Mouse (Mus musculus) megakaryocyte, embryonic 14.5 days (primary cell): ENCODE results near the gene Zdhhc14. TPM values are rescaled to one million over a fixed set of nuclear protein-coding genes. Genes with fewer than 3 reads are reported as not detected.
A peak's percentile ranks its signal among the peaks of the same experiment; 100 is the strongest.

ENCODE experiments used
- H3K27me3 ChIP-seq: replicated peaks from 2 replicates; pipeline ENCODE3; 2012; ENCODE audit warnings: inconsistent platforms
- H3K36me3 ChIP-seq: replicated peaks from 2 replicates; pipeline ENCODE3; 2012; ENCODE audit warnings: low read length, inconsistent platforms, mixed read lengths
- H3K4me1 ChIP-seq: 2 replicates; pipeline ENCODE4 v1.6.1; 2012; ENCODE audit warnings: inconsistent platforms
- H3K4me3 ChIP-seq: replicated peaks from 2 replicates; pipeline ENCODE3; 2012; ENCODE audit warnings: moderate library complexity, mild to moderate bottlenecking, inconsistent platforms
- H3K9me3 ChIP-seq: 2 replicates; pipeline ENCODE4 v1.6.1; 2012; ENCODE audit warnings: inconsistent platforms
- FLI1 ChIP-seq: IDR thresholded peaks from 2 replicates; pipeline ENCODE4 v1.6.1; 2012; ENCODE audit warnings: low read length, inconsistent platforms, mixed read lengths
- GATA1 ChIP-seq: IDR thresholded peaks from 3 replicates; pipeline ENCODE4 v1.6.1; 2012; ENCODE audit warnings: mixed read lengths, low read length, inconsistent platforms, borderline replicate concordance
- polyA plus RNA-seq: library from polyadenylated mRNA; stranded (reverse); fragments of >175 nt; gene quantifications from 2 replicates; pipeline ENCODE4 v1.2.3, GENCODE M21; 2012; ENCODE audit warnings: low replicate concordance; ENCODE audit not compliant: insufficient read depth

Zdhhc14 gene
- polyA plus RNA-seq, 1 experiment: 8.5 TPM

DNA sequence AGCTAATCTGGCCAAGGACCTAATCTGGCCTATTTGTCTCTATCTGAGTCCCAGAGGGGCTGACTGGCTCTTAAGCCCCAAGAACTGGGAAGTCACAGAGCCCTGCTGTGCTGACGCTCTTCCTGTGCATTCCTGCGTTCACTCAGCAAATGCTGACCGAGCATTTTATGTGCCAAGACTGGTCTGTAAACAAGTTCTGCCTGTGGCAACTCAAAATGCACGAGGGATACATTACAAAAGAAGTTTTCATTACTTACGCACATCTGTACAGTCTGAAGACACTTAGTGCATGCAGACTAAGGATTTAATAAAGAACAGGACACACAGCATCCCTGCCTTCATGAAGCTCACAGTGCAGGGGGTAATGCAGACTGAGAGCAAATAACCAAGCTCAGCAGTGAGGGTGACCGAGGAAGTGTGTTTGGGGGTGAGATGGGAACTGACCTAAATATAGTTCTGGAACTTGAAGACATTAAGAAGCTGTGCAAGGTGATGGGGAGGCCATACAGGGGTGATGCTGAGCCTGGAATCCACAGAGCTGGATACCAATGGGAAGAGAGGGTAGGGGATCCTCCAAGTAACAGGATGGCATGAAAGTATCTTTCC, 99.3 kb downstream of the Zdhhc14 start:
- no peaks in the 10 kb centered on the region for H3K36me3 ChIP-seq
- peaks cover 15% of the 10 kb centered on the region for H3K27me3 ChIP-seq
- peaks cover 12% of the 10 kb centered on the region; the same call in 1 of the 2 replicates for H3K9me3 ChIP-seq
- H3K4me1 ChIP-seq: peaks cover 16% of the 10 kb centered on the region
- TF ChIP-seq GATA1: no peak
- TF ChIP-seq FLI1: no peak
- no peak overlapping the region for H3K4me3 ChIP-seq

GRCm38 (mm10) chr17:5593071-5593470, 100.7 kb downstream of the Zdhhc14 start:
- peaks cover 22% of the 10 kb centered on the region for H3K27me3 ChIP-seq

GRCm38 (mm10) chr17:5595068-5595467, 102.7 kb downstream of the Zdhhc14 start:
- Histone ChIP-seq H3K4me3 (no peak overlapping the region), H3K36me3 (no peaks in the 10 kb centered on the region), H3K9me3 (0 out of 2 replicates have a peak, but pooled peaks cover 5% of the 10 kb centered on the region), H3K4me1 (peaks cover 17% of the 10 kb centered on the region), H3K27me3 (peaks cover 23% of the 10 kb centered on the region)
- TF ChIP-seq GATA1 (no peak), FLI1 (no peak)

More at GRCm38 (mm10) chr17:5593071-5593470, 100.7 kb downstream of the Zdhhc14 start:
- Histone ChIP-seq H3K4me3 (no peak overlapping the region), H3K4me1 (peaks cover 17% of the 10 kb centered on the region), H3K9me3 (0 out of 2 replicates have a peak, but pooled peaks cover 5% of the 10 kb centered on the region), H3K36me3 (no peaks in the 10 kb centered on the region)
- TF ChIP-seq FLI1: no peak
- no peak for TF ChIP-seq GATA1

GRCm38 (mm10) chr17:5596490-5596889, 104.1 kb downstream of the Zdhhc14 start:
- TF ChIP-seq GATA1 (no peak), FLI1 (no peak)
- no peak overlapping the region for H3K4me3 ChIP-seq
- peaks cover 17% of the 10 kb centered on the region for H3K4me1 ChIP-seq
- peaks cover 23% of the 10 kb centered on the region for H3K27me3 ChIP-seq
- H3K36me3 ChIP-seq: no peaks in the 10 kb centered on the region
- 0 out of 2 replicates have a peak, but pooled peaks cover 4% of the 10 kb centered on the region for H3K9me3 ChIP-seq

DNA sequence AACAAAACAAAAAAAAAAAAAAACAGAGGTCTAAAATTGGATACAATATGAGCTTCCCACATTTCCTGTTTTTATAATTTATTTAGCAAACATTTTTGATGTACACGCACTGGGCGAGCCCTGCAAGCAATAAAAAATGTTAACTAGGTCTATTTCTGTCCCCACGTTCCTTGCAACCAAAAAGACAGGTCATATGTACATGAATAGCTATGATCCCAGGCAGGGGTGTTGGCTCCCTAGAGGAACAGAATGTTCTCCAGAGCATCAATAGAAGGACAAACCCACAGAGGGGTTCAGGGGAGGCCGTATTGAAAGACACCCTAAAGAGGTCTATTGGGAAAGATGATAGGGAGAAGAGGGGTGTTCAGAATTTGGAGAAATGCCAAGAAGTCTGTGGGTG, 106.6 kb downstream of the Zdhhc14 start:
- Histone ChIP-seq H3K9me3 (no peaks in the 10 kb centered on the region), H3K4me3 (no peak overlapping the region), H3K4me1 (peaks cover 18% of the 10 kb centered on the region), H3K27me3 (peaks cover 23% of the 10 kb centered on the region), H3K36me3 (no peaks in the 10 kb centered on the region)
- TF ChIP-seq GATA1 (no peak), FLI1 (no peak)

- Histone ChIP-seq H3K36me3 (no peaks in the 10 kb centered on the region), H3K4me3 (no peak overlapping the region), H3K4me1 (peaks cover 18% of the 10 kb centered on the region), H3K27me3 (peaks cover 21% of the 10 kb centered on the region), H3K9me3 (no peaks in the 10 kb centered on the region)
- TF ChIP-seq GATA1: no peak
- TF ChIP-seq FLI1: no peak
Observed at GRCm38 (mm10) chr17:5600505-5601027, 108.2 kb downstream of the Zdhhc14 start.

GRCm38 (mm10) chr17:5601953-5602352, 109.6 kb downstream of the Zdhhc14 start:
- Histone ChIP-seq H3K4me1 (peaks cover 7% of the 10 kb centered on the region), H3K9me3 (no peaks in the 10 kb centered on the region), H3K27me3 (peaks cover 9% of the 10 kb centered on the region), H3K36me3 (no peaks in the 10 kb centered on the region), H3K4me3 (peak overlapping the region; percentile 35)
- TF ChIP-seq GATA1 (no peak), FLI1 (no peak)

DNA sequence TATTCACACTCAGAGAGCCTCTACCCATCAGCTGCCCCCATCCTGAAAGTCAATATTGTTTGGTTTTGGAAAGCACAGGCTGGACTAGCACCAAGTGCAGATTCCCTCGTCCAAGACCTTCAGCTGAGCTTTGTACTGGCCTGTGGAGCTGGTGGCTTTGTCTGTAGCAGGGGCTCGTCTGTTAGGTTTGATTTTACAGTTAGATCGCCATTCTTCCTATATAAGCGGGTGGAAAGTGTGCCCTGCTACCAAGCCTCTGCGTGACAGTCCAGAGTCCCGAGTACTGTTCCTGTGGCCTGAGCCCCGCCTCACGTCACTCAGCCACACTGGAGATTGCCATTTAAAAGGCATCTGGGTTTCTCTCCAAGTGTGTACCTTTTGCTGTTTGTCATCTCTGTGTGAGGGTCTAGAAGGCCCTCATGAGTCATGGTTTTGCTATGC, 113.8 kb downstream of the Zdhhc14 start:
- Histone ChIP-seq H3K4me1 (peaks cover 7% of the 10 kb centered on the region), H3K27me3 (no peaks in the 10 kb centered on the region), H3K4me3 (no peak overlapping the region), H3K9me3 (no peaks in the 10 kb centered on the region), H3K36me3 (no peaks in the 10 kb centered on the region)
- no peak for TF ChIP-seq FLI1
- no peak for TF ChIP-seq GATA1

- no peaks in the 10 kb centered on the region; the same call in 1 of the 2 replicates for H3K4me1 ChIP-seq
- no peaks in the 10 kb centered on the region for H3K9me3 ChIP-seq
- H3K4me3 ChIP-seq: no peak overlapping the region
- H3K36me3 ChIP-seq: no peaks in the 10 kb centered on the region
- TF ChIP-seq FLI1: no peak
- no peak for TF ChIP-seq GATA1
- peaks cover 2% of the 10 kb centered on the region for H3K27me3 ChIP-seq
Observed at GRCm38 (mm10) chr17:5607352-5607751, 115.0 kb downstream of the Zdhhc14 start.

- no peak for TF ChIP-seq GATA1
- no peak for TF ChIP-seq FLI1
- Histone ChIP-seq H3K27me3 (peaks cover 2% of the 10 kb centered on the region), H3K4me3 (no peak overlapping the region), H3K36me3 (no peaks in the 10 kb centered on the region), H3K9me3 (no peaks in the 10 kb centered on the region), H3K4me1 (peaks cover 6% of the 10 kb centered on the region)
Observed at GRCm38 (mm10) chr17:5609875-5610552, 117.7 kb downstream of the Zdhhc14 start.
